Mouse (Mus musculus): ENCODE results near the gene Fstl3. TPM values are rescaled to one million over a fixed set of nuclear protein-coding genes. Genes with fewer than 3 reads are reported as not detected.

Fstl3 gene
- polyA plus RNA-seq, 1 experiment from 2014 or later = 1.1 TPM

GRCm38 (mm10) chr10:79831583-79831982 is 54.5 kb downstream of the Fstl3 start:
- 91% methylated on average over 3 of the region's 3 CpGs for WGBS
- Histone ChIP-seq H3K27me3 (ENCODE audit: low read depth, poor library complexity, severe bottlenecking) (peaks cover 8% of the 10 kb centered on the region; the same call in 1 of the 2 replicates), H3K4me1 (peaks cover 2% of the 10 kb centered on the region; the same call in 1 of the 2 replicates), H3K9me3 (replicated peaks) (no peaks in the 10 kb centered on the region), H3K27ac (replicated peaks) (no peak overlapping the region), H3K36me3 (no peaks in the 10 kb centered on the region), H3K4me3 (no peak overlapping the region)
- DNase-seq (ENCODE audit: low spot score) = no peak

Other genes with a start within 250 kb of the Fstl3 start
- gene Plpp2, start 243.5 kb upstream of the Fstl3 start, polyA plus RNA-seq (2016; fragmentation: Nextera tagmentation; extraction: Ambion mirVana) = 19.8 and 23.6 TPM in 2 replicates
- gene Mier2, start 222.1 kb upstream of the Fstl3 start, polyA plus RNA-seq (2016; fragmentation: Nextera tagmentation; extraction: Ambion mirVana) = 69.9 and 72.8 TPM in 2 replicates
- not detected in 2 replicates for gene Theg, start 189.9 kb upstream of the Fstl3 start, polyA plus RNA-seq (2016; fragmentation: Nextera tagmentation; extraction: Ambion mirVana)
- gene C2cd4c, start 163.2 kb upstream of the Fstl3 start, polyA plus RNA-seq (2016; fragmentation: Nextera tagmentation; extraction: Ambion mirVana) = 0.06 and 0.11 TPM in 2 replicates
- 18.5 and 20.1 TPM in 2 replicates for gene Shc2, start 139.4 kb upstream of the Fstl3 start, polyA plus RNA-seq (2016; fragmentation: Nextera tagmentation; extraction: Ambion mirVana)
- gene Odf3l2, start 131.5 kb upstream of the Fstl3 start, polyA plus RNA-seq (2016; fragmentation: Nextera tagmentation; extraction: Ambion mirVana) = not detected in 2 replicates
- gene Madcam1, start 112.7 kb upstream of the Fstl3 start, polyA plus RNA-seq (2016; fragmentation: Nextera tagmentation; extraction: Ambion mirVana) = 0.89 and 1.1 TPM in 2 replicates
- 68.3 and 74.9 TPM in 2 replicates for gene Tpgs1, start 107.9 kb upstream of the Fstl3 start, polyA plus RNA-seq (2016; fragmentation: Nextera tagmentation; extraction: Ambion mirVana)
- gene Cdc34, start 95.1 kb upstream of the Fstl3 start, polyA plus RNA-seq (2016; fragmentation: Nextera tagmentation; extraction: Ambion mirVana) = 223 and 270 TPM in 2 replicates
- 0.98 and 1.0 TPM in 2 replicates for gene Gzmm, start 88.3 kb upstream of the Fstl3 start, polyA plus RNA-seq (2016; fragmentation: Nextera tagmentation; extraction: Ambion mirVana)
- gene Bsg, start 72.8 kb upstream of the Fstl3 start, polyA plus RNA-seq (2016; fragmentation: Nextera tagmentation; extraction: Ambion mirVana) = 607 and 655 TPM in 2 replicates
- gene Hcn2, start 60.6 kb upstream of the Fstl3 start, polyA plus RNA-seq (2016; fragmentation: Nextera tagmentation; extraction: Ambion mirVana) = 0.05 TPM in 2 replicates
- gene Polrmt, start 30.7 kb upstream of the Fstl3 start, polyA plus RNA-seq (2016; fragmentation: Nextera tagmentation; extraction: Ambion mirVana) = 48.6 and 51.7 TPM in 2 replicates
- 0.27 and 0.42 TPM in 2 replicates for gene Fgf22, start 22.2 kb upstream of the Fstl3 start, polyA plus RNA-seq (2016; fragmentation: Nextera tagmentation; extraction: Ambion mirVana)
- gene Rnf126, start 10.3 kb upstream of the Fstl3 start, polyA plus RNA-seq (2016; fragmentation: Nextera tagmentation; extraction: Ambion mirVana) = 109 and 118 TPM in 2 replicates
- 0.05 TPM in 1 of 2 replicates, not detected in the other for gene Prss57, start 13.7 kb downstream of the Fstl3 start, polyA plus RNA-seq (2016; fragmentation: Nextera tagmentation; extraction: Ambion mirVana)
- 130 and 153 TPM in 2 replicates for gene Palm, start 16.3 kb downstream of the Fstl3 start, polyA plus RNA-seq (2016; fragmentation: Nextera tagmentation; extraction: Ambion mirVana)
- 0.46 and 0.67 TPM in 2 replicates for gene Misp, start 43.7 kb downstream of the Fstl3 start, polyA plus RNA-seq (2016; fragmentation: Nextera tagmentation; extraction: Ambion mirVana)
- 296 and 334 TPM in 2 replicates for gene Ptbp1, start 77.2 kb downstream of the Fstl3 start, polyA plus RNA-seq (2016; fragmentation: Nextera tagmentation; extraction: Ambion mirVana)
- 8.0 and 13.5 TPM in 2 replicates for gene Prtn3, start 97.2 kb downstream of the Fstl3 start, polyA plus RNA-seq (2016; fragmentation: Nextera tagmentation; extraction: Ambion mirVana)
- 110 and 169 TPM in 2 replicates for gene Plppr3, start 97.4 kb downstream of the Fstl3 start, polyA plus RNA-seq (2016; fragmentation: Nextera tagmentation; extraction: Ambion mirVana)
- gene Elane, start 109.0 kb downstream of the Fstl3 start, polyA plus RNA-seq (2016; fragmentation: Nextera tagmentation; extraction: Ambion mirVana) = 0.16 and 0.46 TPM in 2 replicates
- gene Cfd, start 113.6 kb downstream of the Fstl3 start, polyA plus RNA-seq (2016; fragmentation: Nextera tagmentation; extraction: Ambion mirVana) = not detected in 2 replicates
- gene Med16, start 131.7 kb downstream of the Fstl3 start, polyA plus RNA-seq (2016; fragmentation: Nextera tagmentation; extraction: Ambion mirVana) = 69.8 and 70.8 TPM in 2 replicates
- 2.0 and 5.5 TPM in 2 replicates for gene Gm26602, start 133.6 kb downstream of the Fstl3 start, polyA plus RNA-seq (2016; fragmentation: Nextera tagmentation; extraction: Ambion mirVana)
- 1.0 and 1.2 TPM in 2 replicates for gene Kiss1r, start 139.7 kb downstream of the Fstl3 start, polyA plus RNA-seq (2016; fragmentation: Nextera tagmentation; extraction: Ambion mirVana)
- 126 and 154 TPM in 2 replicates for gene R3hdm4, start 143.9 kb downstream of the Fstl3 start, polyA plus RNA-seq (2016; fragmentation: Nextera tagmentation; extraction: Ambion mirVana)
- gene Arid3a, start 149.8 kb downstream of the Fstl3 start, polyA plus RNA-seq (2016; fragmentation: Nextera tagmentation; extraction: Ambion mirVana) = 12.5 and 13.4 TPM in 2 replicates
- gene Wdr18, start 182.9 kb downstream of the Fstl3 start, polyA plus RNA-seq (2016; fragmentation: Nextera tagmentation; extraction: Ambion mirVana) = 136 and 155 TPM in 2 replicates
- gene Grin3b, start 193.4 kb downstream of the Fstl3 start, polyA plus RNA-seq (2016; fragmentation: Nextera tagmentation; extraction: Ambion mirVana) = 0.25 and 0.30 TPM in 2 replicates
- 11.0 TPM in 2 replicates for gene Tmem259, start 207.1 kb downstream of the Fstl3 start, polyA plus RNA-seq (2016; fragmentation: Nextera tagmentation; extraction: Ambion mirVana)
- 198 and 199 TPM in 2 replicates for gene Cnn2, start 211.3 kb downstream of the Fstl3 start, polyA plus RNA-seq (2016; fragmentation: Nextera tagmentation; extraction: Ambion mirVana)
- 3.2 and 4.8 TPM in 2 replicates for gene Abca7, start 219.2 kb downstream of the Fstl3 start, polyA plus RNA-seq (2016; fragmentation: Nextera tagmentation; extraction: Ambion mirVana)
- gene Arhgap45, start 239.4 kb downstream of the Fstl3 start, polyA plus RNA-seq (2016; fragmentation: Nextera tagmentation; extraction: Ambion mirVana) = 7.9 and 8.0 TPM in 2 replicates

Data from midbrain, embryonic 10.5 days (tissue).